Mouse (Mus musculus) intestine, embryonic 16.5 days (tissue): ENCODE data around the gene Usp12. TPM values are rescaled to one million over a fixed set of nuclear protein-coding genes. Genes with fewer than 3 reads are reported as not detected.

ENCODE experiments used
- ATAC-seq: fragments of 200-750 bp; cut with Nextera tagmentation; 2 replicates; pipeline ENCODE4 v1.8.0; 2017; ENCODE audit warnings: moderate TSS enrichment, moderate library complexity
- H3K27ac ChIP-seq: fragments of 300-500 bp; sonication (generic); 2 replicates; pipeline ENCODE4 v1.5.1; 2014; ENCODE audit warnings: mild to moderate bottlenecking, low read length
- H3K27me3 ChIP-seq: fragments of 300-500 bp; sonication (generic); replicated peaks from 2 replicates; pipeline ENCODE4 v1.6.1; 2014; ENCODE audit warnings: low read length, control low read depth, mixed read lengths; ENCODE audit not compliant: control insufficient read depth, insufficient read depth
- H3K36me3 ChIP-seq: fragments of 300-500 bp; sonication (generic); 2 replicates; pipeline ENCODE4 v1.6.1; 2014; ENCODE audit warnings: low read length, control low read depth; ENCODE audit not compliant: control insufficient read depth, insufficient read depth
- H3K4me1 ChIP-seq: fragments of 300-500 bp; sonication (generic); 2 replicates; pipeline ENCODE4 v1.6.1; 2014; ENCODE audit warnings: low read length, control low read depth, mixed read lengths; ENCODE audit not compliant: control insufficient read depth, insufficient read depth
- H3K4me2 ChIP-seq: fragments of 300-500 bp; sonication (generic); 2 replicates; pipeline ENCODE4 v1.6.1; 2014; ENCODE audit warnings: low read depth, low read length, control low read depth
- H3K4me3 ChIP-seq: fragments of 300-500 bp; sonication (generic); 2 replicates; pipeline ENCODE4 v1.5.1; 2014; ENCODE audit warnings: mild to moderate bottlenecking, low read length
- H3K9ac ChIP-seq: fragments of 300-500 bp; sonication (generic); 2 replicates; pipeline ENCODE4 v1.6.1; 2014; ENCODE audit warnings: low read depth, low read length
- H3K9me3 ChIP-seq: fragments of 300-500 bp; sonication (generic); 2 replicates; pipeline ENCODE4 v1.6.1; 2016; ENCODE audit warnings: low read length, control low read depth; ENCODE audit not compliant: control insufficient read depth
- WGBS: fragments of 180-500 bp; shearing (Covaris S2); extraction: QIAGEN DNeasy Blood & Tissue Kit; methylation state at CpG from one replicate; pipeline ENCODE4 v1.1.7; 2014; 5-methylcytosine and 5-hydroxymethylcytosine counted together
- polyA plus RNA-seq: library from polyadenylated mRNA; unstranded; fragments of >200 nt; fragmentation: Nextera tagmentation; extraction: Ambion mirVana; gene quantifications from 2 replicates; pipeline ENCODE4 v1.2.1, GENCODE M21; 2015

The Usp12 gene
- polyA plus RNA-seq, 1 experiment from 2014 or later: 26.7 TPM

DNA sequence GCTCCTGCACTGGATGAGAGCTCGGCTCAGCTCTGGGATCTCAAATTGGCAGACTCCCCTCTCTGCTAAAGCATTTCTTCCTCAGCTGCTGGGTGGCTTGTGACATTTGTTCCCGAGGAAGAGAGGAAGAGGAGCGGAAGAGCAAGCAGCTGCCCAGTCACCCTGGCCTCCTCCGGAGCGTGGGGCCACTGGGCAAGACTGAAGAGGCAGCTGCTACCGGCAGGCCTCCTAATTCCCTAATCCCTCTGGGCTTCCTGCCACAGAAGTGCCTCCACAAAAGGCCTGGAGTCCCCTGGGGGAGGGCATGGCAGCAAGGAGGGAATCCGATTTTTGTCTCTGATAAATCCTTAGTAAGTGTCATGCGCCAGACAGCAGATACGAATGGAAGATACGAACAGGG is 81.7 kb downstream of the Usp12 start:
- H3K27me3 ChIP-seq: no peaks in the 10 kb centered on the region
- no peak overlapping the region for H3K4me3 ChIP-seq
- WGBS: 66% methylated on average over 10 of the region's 10 CpGs
- peak overlapping the region; percentile 43; the same call in 1 of the 2 replicates for H3K27ac ChIP-seq
- H3K4me1 ChIP-seq: no peaks in the 10 kb centered on the region
- ATAC-seq: no peak
- no peaks in the 10 kb centered on the region; the same call in 1 of the 2 replicates for H3K9me3 ChIP-seq
- H3K9ac ChIP-seq: no peak overlapping the region
- H3K4me2 ChIP-seq: no peak overlapping the region
- H3K36me3 ChIP-seq: no peaks in the 10 kb centered on the region

DNA sequence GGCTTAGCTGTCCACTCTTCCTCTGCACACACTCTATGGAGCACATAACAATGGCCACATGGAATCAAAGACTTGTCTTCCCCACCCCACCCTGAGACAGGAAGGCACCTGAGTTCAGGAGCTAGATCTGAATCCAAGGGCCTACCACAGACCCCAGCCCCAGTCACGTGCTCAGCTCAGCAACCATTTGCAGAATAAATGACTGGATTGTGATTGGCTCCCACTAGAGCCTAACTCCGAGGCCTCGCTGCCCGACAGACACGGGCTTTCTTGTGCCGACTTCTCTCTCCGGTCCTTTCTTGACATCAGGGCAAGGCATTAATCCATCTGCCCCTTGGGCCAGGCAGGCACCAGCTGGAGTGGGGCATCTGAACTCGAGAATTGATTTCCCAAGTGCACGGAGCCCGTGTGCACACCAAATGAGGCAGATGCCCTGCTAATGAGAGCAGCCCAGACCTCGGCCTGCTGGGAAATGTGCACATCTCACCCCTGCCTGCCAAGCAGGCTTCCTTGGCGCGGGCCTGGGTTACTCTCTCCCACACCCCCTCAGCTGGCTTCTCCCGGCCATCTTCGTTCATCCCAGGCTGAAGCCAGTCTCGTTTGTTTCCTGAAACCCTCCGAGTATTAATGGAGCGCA is 82.4 kb downstream of the Usp12 start:
- H3K27ac ChIP-seq: 0 out of 2 replicates have a peak overlapping the region, but pooled peaks have one; percentile 43
- no peaks in the 10 kb centered on the region; the same call in 1 of the 2 replicates for H3K9me3 ChIP-seq
- ATAC-seq: peak; percentile 44; the same call in 1 of the 2 replicates
- H3K9ac ChIP-seq: no peak overlapping the region
- H3K4me1 ChIP-seq: no peaks in the 10 kb centered on the region
- H3K4me2 ChIP-seq: no peak overlapping the region
- no peaks in the 10 kb centered on the region for H3K27me3 ChIP-seq
- 73% methylated on average over 18 of the region's 18 CpGs for WGBS
- no peak overlapping the region for H3K4me3 ChIP-seq
- H3K36me3 ChIP-seq: no peaks in the 10 kb centered on the region

DNA sequence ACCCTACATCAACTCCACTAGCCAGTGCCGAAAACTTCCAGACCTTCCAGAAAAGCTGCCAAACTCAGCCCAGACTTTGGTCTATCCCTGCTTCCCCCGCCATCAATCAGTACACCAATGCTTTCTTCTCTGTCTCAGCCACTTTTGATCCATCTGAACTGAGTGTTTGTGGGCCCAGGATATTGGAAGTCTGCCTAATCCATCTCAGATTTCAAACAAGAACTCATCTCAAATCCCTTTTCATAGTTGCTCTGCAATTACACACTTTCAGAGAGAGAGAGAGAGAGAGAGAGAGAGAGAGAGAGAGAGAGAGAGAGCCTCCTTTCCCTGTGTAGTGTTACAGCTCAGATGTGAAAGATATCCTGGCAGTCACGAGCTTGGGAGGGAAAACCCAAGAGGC is 85.4 kb downstream of the Usp12 start:
- peaks cover 2% of the 10 kb centered on the region; the same call in 1 of the 2 replicates for H3K9me3 ChIP-seq
- no peak overlapping the region for H3K9ac ChIP-seq
- no peak overlapping the region for H3K4me3 ChIP-seq
- no peak for ATAC-seq
- WGBS: 54% methylated on average over 3 of the region's 3 CpGs
- H3K36me3 ChIP-seq: no peaks in the 10 kb centered on the region
- H3K27me3 ChIP-seq: no peaks in the 10 kb centered on the region
- H3K4me2 ChIP-seq: no peak overlapping the region
- no peaks in the 10 kb centered on the region for H3K4me1 ChIP-seq
- no peak overlapping the region for H3K27ac ChIP-seq

DNA sequence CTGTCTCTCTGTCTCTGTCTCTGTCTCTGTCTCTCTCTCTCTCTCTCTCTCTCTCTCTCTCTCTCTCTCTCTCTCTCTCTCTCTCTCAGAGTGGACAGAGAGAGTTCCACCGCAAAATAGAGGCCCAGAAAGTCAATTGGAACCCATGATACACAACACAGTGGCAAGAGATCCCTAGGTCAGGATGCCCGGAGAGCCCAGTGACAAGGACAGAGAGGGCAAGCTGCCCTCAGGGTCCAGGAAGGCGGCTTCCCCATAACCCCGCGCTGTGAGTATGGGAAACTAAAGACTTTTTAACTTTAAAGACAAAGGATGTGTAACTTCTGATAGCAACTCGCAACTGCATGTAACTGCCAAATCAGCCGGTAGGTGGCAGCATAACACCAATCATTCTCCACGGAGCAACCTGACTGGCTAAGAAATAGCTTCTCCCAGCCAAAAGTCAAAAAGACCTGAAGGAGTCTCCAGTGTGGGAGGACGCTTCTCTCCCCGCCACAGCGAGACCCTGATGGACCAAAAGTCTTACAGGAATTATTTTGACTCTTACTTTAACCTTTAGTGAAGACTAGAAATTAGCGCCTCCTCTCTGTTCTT is 88.9 kb downstream of the Usp12 start:
- Histone ChIP-seq H3K9me3 (peaks cover 3% of the 10 kb centered on the region; the same call in 1 of the 2 replicates), H3K27ac (no peak overlapping the region), H3K4me3 (no peak overlapping the region), H3K4me1 (peaks cover 4% of the 10 kb centered on the region), H3K4me2 (no peak overlapping the region), H3K9ac (peak overlapping the region; percentile 12; the same call in 1 of the 2 replicates), H3K27me3 (no peaks in the 10 kb centered on the region), H3K36me3 (no peaks in the 10 kb centered on the region)
- no peak for ATAC-seq
- 13% methylated on average over 12 of the region's 12 CpGs for whole genome bisulfite sequencing

DNA sequence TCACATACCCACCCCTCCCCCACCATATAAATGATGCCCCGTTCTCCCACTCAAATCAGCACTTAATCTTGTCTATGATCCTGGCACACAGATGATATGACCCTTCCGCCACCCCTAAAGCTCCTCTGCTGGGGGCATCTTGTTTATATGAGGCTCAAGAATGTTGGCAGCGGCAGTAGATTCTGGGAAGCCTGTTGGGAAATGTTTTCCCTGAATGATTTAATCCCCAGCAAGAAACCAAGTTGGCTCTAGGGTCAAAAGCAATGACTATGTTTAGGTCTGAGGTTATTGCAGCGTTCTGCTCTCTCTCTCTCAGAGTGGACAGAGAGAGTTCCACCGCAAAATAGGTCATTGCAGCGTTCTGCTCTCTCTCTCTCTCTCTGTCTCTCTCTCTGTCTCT is 89.4 kb downstream of the Usp12 start:
- Histone ChIP-seq H3K4me2 (no peak overlapping the region), H3K4me3 (no peak overlapping the region), H3K27ac (no peak overlapping the region), H3K4me1 (peaks cover 5% of the 10 kb centered on the region), H3K27me3 (no peaks in the 10 kb centered on the region), H3K9me3 (peaks cover 3% of the 10 kb centered on the region; the same call in 1 of the 2 replicates), H3K36me3 (no peaks in the 10 kb centered on the region), H3K9ac (no peak overlapping the region)
- ATAC-seq: no peak
- WGBS: 56% methylated on average over 6 of the region's 6 CpGs

DNA sequence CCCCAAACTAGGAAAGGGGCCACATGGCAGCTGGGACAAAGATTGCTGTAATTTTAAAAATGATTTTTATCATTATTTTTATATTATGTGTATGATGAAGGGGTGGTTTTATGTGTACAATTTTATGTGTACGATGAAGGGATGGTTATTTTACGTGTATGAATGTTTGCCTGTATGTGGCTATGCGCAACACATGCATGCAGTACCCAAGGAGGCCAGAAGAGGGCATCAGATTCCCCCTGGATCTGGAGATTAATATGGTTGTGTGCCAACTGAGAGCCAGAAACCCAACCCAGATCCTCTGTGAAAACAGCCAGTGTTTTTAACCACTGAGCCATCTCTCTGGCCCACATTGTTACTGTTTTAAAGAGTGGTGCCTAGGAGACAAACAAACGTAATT is 90.6 kb downstream of the Usp12 start:
- Histone ChIP-seq H3K4me1 (peaks cover 6% of the 10 kb centered on the region), H3K36me3 (no peaks in the 10 kb centered on the region), H3K4me3 (no peak overlapping the region), H3K27me3 (no peaks in the 10 kb centered on the region), H3K9ac (peak overlapping the region; percentile 21; the same call in 1 of the 2 replicates), H3K9me3 (peaks cover 3% of the 10 kb centered on the region; the same call in 1 of the 2 replicates), H3K27ac (peak overlapping the region; percentile 95), H3K4me2 (no peak overlapping the region)
- no peak for ATAC-seq
- WGBS: 93% methylated on average over 4 of the region's 4 CpGs

DNA sequence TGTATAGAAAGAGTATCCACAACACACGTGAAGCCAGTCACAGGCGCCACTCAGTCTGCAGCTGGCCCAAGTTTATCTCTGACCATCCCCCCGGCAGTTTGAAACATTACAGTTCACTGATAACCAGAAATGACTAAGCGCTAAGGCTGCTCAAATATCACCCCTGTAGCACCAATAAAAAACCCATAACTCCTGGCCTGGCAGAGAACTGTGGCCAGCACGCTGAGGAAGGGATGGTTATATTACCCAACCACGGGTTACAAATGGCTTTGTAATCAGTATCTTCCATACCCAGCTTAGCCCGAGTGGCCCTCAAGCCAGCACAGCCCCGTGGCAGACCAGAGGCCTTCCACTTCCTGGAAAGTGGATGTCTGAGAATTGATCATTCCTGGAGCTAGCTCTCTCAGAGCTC is 91.1 kb downstream of the Usp12 start:
- ATAC-seq: peak; percentile 95
- Histone ChIP-seq H3K4me2 (no peak overlapping the region), H3K9me3 (peaks cover 3% of the 10 kb centered on the region; the same call in 1 of the 2 replicates), H3K4me1 (peaks cover 6% of the 10 kb centered on the region), H3K36me3 (no peaks in the 10 kb centered on the region), H3K4me3 (no peak overlapping the region), H3K27ac (peak overlapping the region; percentile 95), H3K27me3 (no peaks in the 10 kb centered on the region), H3K9ac (peak overlapping the region; percentile 21; the same call in 1 of the 2 replicates)
- 29% methylated on average over 8 of the region's 8 CpGs for WGBS

DNA sequence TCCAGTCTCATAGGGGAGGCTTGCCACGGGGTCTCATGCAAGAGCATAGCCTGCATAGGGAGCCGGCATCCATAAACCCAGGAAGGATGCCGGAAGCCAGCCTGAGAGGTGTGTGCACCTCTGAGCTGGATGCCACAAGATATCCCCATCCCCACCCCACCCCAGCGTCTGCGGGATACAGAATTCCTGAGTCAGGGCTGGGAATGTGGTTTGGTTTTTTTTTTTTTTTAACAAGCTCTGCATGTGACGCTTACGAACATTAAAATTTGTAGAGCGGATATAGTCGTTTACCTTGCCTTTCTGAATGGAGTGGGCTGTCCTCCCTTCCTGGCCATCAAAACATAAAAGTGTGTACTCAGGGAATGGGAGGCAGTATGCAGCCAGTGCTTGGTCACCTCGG is 94.7 kb downstream of the Usp12 start:
- peaks cover 6% of the 10 kb centered on the region for H3K4me1 ChIP-seq
- H3K4me3 ChIP-seq: no peak overlapping the region
- H3K4me2 ChIP-seq: no peak overlapping the region
- no peak for ATAC-seq
- no peak overlapping the region for H3K9ac ChIP-seq
- H3K36me3 ChIP-seq: no peaks in the 10 kb centered on the region
- no peaks in the 10 kb centered on the region for H3K27me3 ChIP-seq
- WGBS: 57% methylated on average over 10 of the region's 10 CpGs
- H3K27ac ChIP-seq: no peak overlapping the region
- H3K9me3 ChIP-seq: peaks cover 3% of the 10 kb centered on the region; the same call in 1 of the 2 replicates

DNA sequence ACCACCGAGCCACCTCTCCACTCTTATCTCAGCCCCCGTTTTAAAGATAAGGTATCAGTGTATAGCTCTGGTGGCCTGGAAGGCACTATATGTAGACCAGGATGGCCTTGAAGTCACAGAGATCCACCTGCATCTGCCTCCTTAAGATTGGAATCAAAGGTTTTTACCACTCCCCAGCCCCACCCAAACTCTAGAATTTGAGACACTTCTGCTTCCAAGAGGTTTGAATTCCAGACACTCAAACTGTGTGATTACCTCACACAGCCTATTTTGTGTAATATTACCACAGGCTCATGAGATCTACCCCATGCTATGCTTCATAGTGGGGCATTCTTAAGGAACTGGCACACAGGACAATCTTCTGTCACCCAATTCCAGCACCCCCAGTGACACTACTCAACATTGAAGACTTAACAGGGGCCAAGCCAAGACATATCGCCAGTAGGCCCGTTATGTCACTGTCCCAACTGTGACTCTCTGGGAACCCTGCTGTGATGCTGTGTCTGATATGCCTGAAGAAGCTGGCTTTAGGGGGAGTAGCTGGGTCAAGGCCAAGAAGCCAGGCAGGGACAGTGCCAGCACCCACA is 95.3 kb downstream of the Usp12 start:
- Histone ChIP-seq H3K27me3 (no peaks in the 10 kb centered on the region), H3K9me3 (peaks cover 3% of the 10 kb centered on the region; the same call in 1 of the 2 replicates), H3K36me3 (no peaks in the 10 kb centered on the region), H3K9ac (no peak overlapping the region), H3K4me2 (no peak overlapping the region), H3K27ac (no peak overlapping the region), H3K4me1 (peaks cover 6% of the 10 kb centered on the region), H3K4me3 (no peak overlapping the region)
- ATAC-seq: no peak
- 85% methylated on average over 4 of the region's 4 CpGs for WGBS
